Mouse (Mus musculus) stomach, embryonic 16.5 days (tissue): Measurements from ENCODE around the gene Scnm1. TPM values are rescaled to one million over a fixed set of nuclear protein-coding genes. Genes with fewer than 3 reads are reported as not detected.

Experiments
- ATAC-seq: fragments of 200-750 bp; cut with Nextera tagmentation; 2 replicates; pipeline ENCODE4 v1.8.0; 2017; ENCODE audit warnings: moderate number of reproducible peaks, moderate TSS enrichment; ENCODE audit not compliant: insufficient read depth, low FRiP score
- H3K27ac ChIP-seq: fragments of 300-500 bp; sonication (generic); 2 replicates; pipeline ENCODE4 v1.5.1; 2014; ENCODE audit warnings: low read length
- H3K27me3 ChIP-seq: fragments of 300-500 bp; sonication (generic); 2 replicates; pipeline ENCODE4 v1.6.1; 2014; ENCODE audit warnings: low read length, control low read depth, mixed read lengths; ENCODE audit not compliant: control insufficient read depth, insufficient read depth
- H3K36me3 ChIP-seq: fragments of 300-500 bp; sonication (generic); 2 replicates; pipeline ENCODE4 v1.6.1; 2014; ENCODE audit warnings: low read length; ENCODE audit not compliant: control insufficient read depth, insufficient read depth
- H3K4me1 ChIP-seq: fragments of 300-500 bp; sonication (generic); 2 replicates; pipeline ENCODE4 v1.6.1; 2014; ENCODE audit warnings: low read length, control low read depth, mixed read lengths; ENCODE audit not compliant: control insufficient read depth, insufficient read depth
- H3K4me2 ChIP-seq: fragments of 300-500 bp; sonication (generic); 2 replicates; pipeline ENCODE4 v1.6.1; 2014; ENCODE audit warnings: low read depth, low read length, mixed read lengths
- H3K4me3 ChIP-seq: fragments of 300-500 bp; sonication (generic); replicated peaks from 2 replicates; pipeline ENCODE4 v1.5.1; 2014; ENCODE audit warnings: mild to moderate bottlenecking, low read length
- H3K9ac ChIP-seq: fragments of 300-500 bp; sonication (generic); 2 replicates; pipeline ENCODE4 v1.6.1; 2014; ENCODE audit warnings: low read length
- H3K9me3 ChIP-seq: fragments of 300-500 bp; sonication (generic); replicated peaks from 2 replicates; pipeline ENCODE4 v1.6.1; 2016; ENCODE audit warnings: low read length, control low read depth; ENCODE audit not compliant: control insufficient read depth
- WGBS: fragments of 180-500 bp; shearing (Covaris S2); extraction: QIAGEN DNeasy Blood & Tissue Kit; methylation state at CpG from one replicate; pipeline ENCODE4 v1.1.7; 2014; 5-methylcytosine and 5-hydroxymethylcytosine counted together
- polyA plus RNA-seq: library from polyadenylated mRNA; unstranded; fragments of >200 nt; fragmentation: Nextera tagmentation; extraction: Ambion mirVana; gene quantifications from 2 replicates; pipeline ENCODE4 v1.2.1, GENCODE M21; 2015

Scnm1 gene
- polyA plus RNA-seq, result 55.8 and 58.2 TPM in 2 replicates

DNA sequence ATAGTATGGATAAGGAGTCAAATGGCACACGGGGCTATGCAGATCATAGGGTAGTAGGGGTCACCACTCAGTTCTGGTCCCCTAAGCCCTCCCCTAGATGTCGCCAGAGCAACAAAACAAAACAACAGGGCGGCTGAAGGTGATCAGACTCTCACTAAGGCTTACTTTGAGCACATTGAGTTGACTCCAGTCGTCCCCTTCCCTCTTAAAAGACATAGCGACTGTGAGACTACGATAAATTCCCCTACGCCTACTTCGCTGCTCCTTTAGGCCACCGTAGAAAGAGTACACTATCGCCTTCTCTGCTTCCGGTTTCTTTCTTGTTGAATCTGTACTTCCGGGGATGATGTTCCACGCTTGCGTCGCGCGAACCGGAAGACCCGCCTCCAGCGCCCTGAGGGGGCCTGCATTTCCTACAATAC is at the start of gene Scnm1, which contains the start of gene Lysmd1:
Gene Scnm1 (minus strand): TSS at position 332 of the 422 bp plus-strand sequence.
Gene Lysmd1 (plus strand): TSS at position 409 of the 422 bp plus-strand sequence.
- WGBS, result under 1% methylated on average over 20 of the region's 20 CpGs
- peak within 1 kb of the TSS; percentile 90 for H3K9ac ChIP-seq
- ATAC-seq, result peak; percentile 92
- peaks cover 12% of the 10 kb centered on the region for H3K4me1 ChIP-seq
- no peaks in the 10 kb centered on the region for H3K27me3 ChIP-seq
- H3K4me2 ChIP-seq, result peak within 1 kb of the TSS; percentile 84
- H3K27ac ChIP-seq, result peak within 1 kb of the TSS; percentile 65
- no peaks in the 10 kb centered on the region for H3K36me3 ChIP-seq
- H3K9me3 ChIP-seq, result no peaks in the 10 kb centered on the region
- peak within 1 kb of the TSS; percentile 83 for H3K4me3 ChIP-seq

DNA sequence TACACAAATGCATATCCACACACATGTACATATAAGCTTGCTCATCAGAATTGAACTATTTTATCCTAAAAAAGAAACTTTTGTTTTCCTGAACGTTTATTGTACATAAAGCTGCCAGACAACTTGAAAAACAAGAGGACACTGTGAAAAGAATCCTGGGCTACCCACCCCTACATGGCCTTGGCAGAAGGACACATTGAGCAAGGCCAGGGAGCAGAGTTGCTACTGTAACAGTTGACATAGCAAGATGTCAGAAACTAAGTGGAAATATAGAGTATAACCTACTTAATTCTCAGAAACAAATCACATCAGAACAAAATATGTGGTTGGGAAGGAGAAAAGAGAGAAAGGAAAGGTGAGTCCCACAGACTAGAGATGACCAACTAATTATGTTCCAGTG is 48.0 kb upstream of the Scnm1 start:
- no peaks in the 10 kb centered on the region for H3K36me3 ChIP-seq
- no peaks in the 10 kb centered on the region for H3K4me1 ChIP-seq
- H3K27ac ChIP-seq, result no peak overlapping the region
- no peak for ATAC-seq
- 63% methylated on average over 1 of the region's 1 CpGs for WGBS
- no peaks in the 10 kb centered on the region for H3K27me3 ChIP-seq
- no peak overlapping the region for H3K4me3 ChIP-seq
- H3K9me3 ChIP-seq, result no peaks in the 10 kb centered on the region
- no peak overlapping the region for H3K9ac ChIP-seq
- no peak overlapping the region for H3K4me2 ChIP-seq

DNA sequence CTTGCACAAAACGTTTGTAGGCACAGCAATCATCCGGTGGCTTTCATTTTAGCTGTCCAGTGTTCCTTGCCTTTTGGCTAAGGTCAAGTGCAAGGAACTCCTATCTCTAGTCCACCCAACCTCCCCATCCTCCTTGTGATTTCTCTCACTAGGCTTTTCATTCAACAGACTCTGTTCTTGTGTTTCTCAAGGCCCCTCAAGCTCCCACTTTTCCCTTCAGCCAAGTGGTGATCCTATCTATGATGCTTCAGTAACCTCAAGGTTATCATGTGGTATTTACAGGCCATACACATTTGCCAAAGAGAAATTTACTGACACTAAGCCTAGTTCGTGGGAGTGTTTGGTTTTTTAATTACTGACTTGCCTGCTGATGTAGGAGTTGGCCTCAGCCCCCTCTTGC is 46.1 kb upstream of the Scnm1 start:
- H3K9me3 ChIP-seq, result no peaks in the 10 kb centered on the region
- no peak overlapping the region for H3K9ac ChIP-seq
- H3K36me3 ChIP-seq, result no peaks in the 10 kb centered on the region
- no peak overlapping the region for H3K4me2 ChIP-seq
- 62% methylated on average over 3 of the region's 3 CpGs for WGBS
- no peak overlapping the region for H3K27ac ChIP-seq
- no peak for ATAC-seq
- no peaks in the 10 kb centered on the region for H3K4me1 ChIP-seq
- H3K4me3 ChIP-seq, result no peak overlapping the region
- no peaks in the 10 kb centered on the region for H3K27me3 ChIP-seq

DNA sequence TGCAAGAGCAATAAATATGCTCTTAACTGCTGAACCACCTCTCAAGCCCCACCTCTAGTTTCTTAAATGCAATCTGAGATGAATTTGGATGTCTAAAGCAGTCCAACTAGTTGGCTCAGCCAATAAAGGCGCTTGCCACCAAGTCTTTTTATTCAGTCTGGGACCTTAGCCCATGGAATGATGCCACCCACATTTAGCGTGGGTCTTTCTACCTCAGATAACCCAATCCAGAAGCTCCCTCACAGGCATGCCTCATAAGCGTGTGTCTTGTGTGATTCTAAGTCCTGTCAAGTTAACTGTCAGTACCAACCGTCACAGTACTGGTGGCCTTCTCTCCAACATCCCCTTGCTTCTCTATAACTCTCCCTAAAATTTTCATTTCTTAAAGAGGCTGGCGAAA is 45.1 kb upstream of the Scnm1 start:
- H3K27ac ChIP-seq, result no peak overlapping the region
- H3K4me3 ChIP-seq, result no peak overlapping the region

DNA sequence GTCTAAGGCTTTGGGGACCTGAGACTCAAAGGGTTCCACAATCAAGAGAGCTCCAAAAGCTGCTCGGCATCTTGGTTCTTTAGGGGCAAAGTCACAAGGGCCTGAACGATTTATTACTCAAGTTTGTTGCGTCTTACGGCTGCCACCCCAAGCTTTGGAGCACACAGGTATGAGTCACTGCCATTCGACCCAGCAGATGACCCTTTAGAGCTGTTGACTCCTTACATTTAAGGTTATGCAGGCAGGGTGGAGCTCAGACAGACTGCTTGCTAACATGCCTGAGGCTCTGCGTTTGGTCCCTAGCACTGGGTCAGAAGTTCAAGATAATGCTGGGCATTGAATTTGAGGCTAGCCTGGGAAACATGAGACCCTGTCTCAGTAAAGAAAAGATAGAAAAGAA is 43.8 kb upstream of the Scnm1 start:
- H3K9ac ChIP-seq, result no peak overlapping the region
- H3K4me2 ChIP-seq, result no peak overlapping the region
- ATAC-seq, result no peak
- H3K27me3 ChIP-seq, result peaks cover 7% of the 10 kb centered on the region
- WGBS, result 52% methylated on average over 6 of the region's 6 CpGs
- peak overlapping the region; percentile 86 for H3K27ac ChIP-seq
- peaks cover 13% of the 10 kb centered on the region; the same call in 1 of the 2 replicates for H3K4me1 ChIP-seq
- no peaks in the 10 kb centered on the region for H3K9me3 ChIP-seq
- H3K4me3 ChIP-seq, result no peak overlapping the region
- no peaks in the 10 kb centered on the region for H3K36me3 ChIP-seq

More for the DNA sequence above, 45.1 kb upstream of the Scnm1 start:
- Histone ChIP-seq H3K36me3 (no peaks in the 10 kb centered on the region), H3K27me3 (no peaks in the 10 kb centered on the region), H3K4me1 (peaks cover 2% of the 10 kb centered on the region; the same call in 1 of the 2 replicates), H3K9me3 (no peaks in the 10 kb centered on the region), H3K9ac (no peak overlapping the region), H3K4me2 (no peak overlapping the region)
- ATAC-seq, result no peak
- 88% methylated on average over 5 of the region's 5 CpGs for WGBS

DNA sequence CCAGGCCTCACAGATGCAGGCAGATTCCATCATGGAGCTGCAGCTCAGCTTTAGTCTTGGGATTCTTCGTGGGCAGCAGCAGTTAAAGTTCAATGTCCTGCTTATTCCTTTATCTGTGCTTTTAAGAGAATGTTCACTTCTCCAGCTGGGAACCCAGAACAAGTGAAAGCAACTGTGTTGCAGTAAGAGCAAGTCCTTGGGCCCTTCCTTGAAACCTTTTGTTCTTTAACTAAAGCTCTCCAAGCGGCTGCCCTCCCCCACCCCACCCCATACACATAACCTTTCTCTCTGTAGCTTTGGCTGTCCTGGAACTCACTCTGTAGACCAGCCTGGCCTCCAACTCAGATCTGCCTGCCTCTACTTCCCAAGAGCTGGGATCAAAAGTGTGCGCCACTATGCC is 42.7 kb upstream of the Scnm1 start:
- H3K4me2 ChIP-seq, result no peak overlapping the region
- no peak overlapping the region for H3K4me3 ChIP-seq
- H3K4me1 ChIP-seq, result peaks cover 13% of the 10 kb centered on the region; the same call in 1 of the 2 replicates
- WGBS, result 62% methylated on average over 3 of the region's 3 CpGs
- no peak for ATAC-seq
- H3K9me3 ChIP-seq, result no peaks in the 10 kb centered on the region
- H3K9ac ChIP-seq, result no peak overlapping the region
- peaks cover 10% of the 10 kb centered on the region; the same call in 1 of the 2 replicates for H3K36me3 ChIP-seq
- H3K27me3 ChIP-seq, result peaks cover 18% of the 10 kb centered on the region
- peak overlapping the region; percentile 81 for H3K27ac ChIP-seq

DNA sequence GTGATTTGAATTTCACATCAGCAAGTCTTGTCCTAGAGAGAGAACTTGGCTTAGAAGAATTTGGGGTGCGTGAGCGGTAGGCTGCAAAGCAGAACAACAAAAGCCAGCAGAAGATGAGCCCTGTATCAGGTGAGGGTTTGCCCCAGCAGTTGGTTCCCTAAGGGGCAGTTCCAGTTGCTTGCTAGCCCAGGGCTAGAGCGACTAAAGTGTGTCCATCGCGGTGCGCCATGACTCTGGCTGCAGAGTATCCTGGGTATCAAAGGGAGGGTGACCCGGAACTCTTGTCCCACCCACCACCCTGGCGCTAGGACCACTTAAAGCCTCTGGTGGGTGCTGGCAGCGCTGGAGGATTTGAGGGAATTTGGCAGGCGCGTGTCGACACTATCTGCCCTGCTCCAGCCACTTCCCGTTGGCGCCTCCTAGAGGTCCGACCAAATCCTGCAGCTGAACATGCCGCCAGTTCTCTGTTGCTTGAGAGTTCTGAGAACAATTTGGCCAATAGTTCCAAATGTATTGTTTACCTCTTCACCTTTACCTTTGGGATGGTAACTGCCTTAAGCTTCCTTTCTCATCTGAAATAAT is 40.3 kb upstream of the Scnm1 start:
- Histone ChIP-seq H3K4me3 (peak overlapping the region; percentile 32), H3K36me3 (peaks cover 10% of the 10 kb centered on the region; the same call in 1 of the 2 replicates), H3K4me2 (peak overlapping the region; percentile 56), H3K27ac (no peak overlapping the region), H3K9me3 (no peaks in the 10 kb centered on the region), H3K27me3 (peaks cover 18% of the 10 kb centered on the region), H3K9ac (no peak overlapping the region), H3K4me1 (peaks cover 13% of the 10 kb centered on the region; the same call in 1 of the 2 replicates)
- 11% methylated on average over 16 of the region's 16 CpGs for WGBS
- peak; percentile 68; the same call in 1 of the 2 replicates for ATAC-seq

DNA sequence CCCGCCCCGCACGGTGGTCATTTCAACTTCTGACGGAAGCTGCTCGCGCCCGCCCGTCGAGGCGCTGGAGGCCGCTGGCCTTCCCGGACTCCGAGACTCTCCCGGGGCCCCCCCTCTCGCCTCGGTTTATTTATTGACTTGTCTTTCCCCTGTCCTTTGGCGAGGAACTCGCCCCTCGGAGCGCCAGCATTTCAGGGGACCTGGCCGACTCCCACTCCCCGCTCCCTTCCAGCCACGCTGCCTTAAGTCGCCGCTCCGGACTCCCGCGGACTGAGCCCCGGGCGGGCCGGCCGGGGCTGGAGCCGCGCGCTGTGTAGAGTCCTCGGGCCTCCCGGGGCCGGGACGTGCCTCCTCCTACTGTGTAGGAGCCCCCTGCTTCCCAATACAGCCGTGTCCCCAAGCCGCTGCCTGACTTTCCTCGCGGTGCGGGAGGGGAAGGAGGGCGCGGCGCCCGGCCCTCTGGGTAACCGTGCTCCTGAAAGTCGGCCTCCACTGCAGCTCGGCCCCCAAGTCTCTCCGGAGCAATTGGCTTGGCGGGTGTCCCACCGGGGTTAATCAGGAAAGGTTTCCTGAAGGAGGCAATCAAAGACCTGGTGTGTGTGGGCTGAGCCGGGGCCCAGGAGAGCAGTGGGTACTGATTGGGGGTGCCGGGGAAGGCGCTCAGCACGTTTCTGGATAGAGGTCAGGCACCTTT is 39.6 kb upstream of the Scnm1 start:
- Histone ChIP-seq H3K36me3 (peaks cover 10% of the 10 kb centered on the region; the same call in 1 of the 2 replicates), H3K4me1 (peaks cover 13% of the 10 kb centered on the region; the same call in 1 of the 2 replicates), H3K9me3 (no peaks in the 10 kb centered on the region), H3K9ac (peak overlapping the region; percentile 59), H3K4me3 (peak overlapping the region; percentile 32), H3K4me2 (peak overlapping the region; percentile 56), H3K27ac (no peak overlapping the region), H3K27me3 (peaks cover 18% of the 10 kb centered on the region)
- ATAC-seq, result peak; percentile 11; the same call in 1 of the 2 replicates
- 20% methylated on average over 58 of the region's 58 CpGs for WGBS
